Mouse (Mus musculus) midbrain, embryonic 14.5 days (tissue): ENCODE data around the gene Atg16l1. TPM values are rescaled to one million over a fixed set of nuclear protein-coding genes. Genes with fewer than 3 reads are reported as not detected.

Source experiments
- ATAC-seq: fragments of 200-750 bp; cut with Nextera tagmentation; 2 replicates; pipeline ENCODE4 v1.8.0; 2017; ENCODE audit warnings: moderate number of reproducible peaks, moderate library complexity; ENCODE audit not compliant: low FRiP score, low TSS enrichment
- DNase-seq: peaks from one replicate; pipeline ENCODE4 v3.0.0-alpha.2; 2015
- H3K27ac ChIP-seq: fragments of 300-500 bp; sonication (generic); replicated peaks from 2 replicates; pipeline ENCODE4 v1.5.1; 2014; ENCODE audit warnings: mild to moderate bottlenecking, low read depth, low read length, moderate library complexity
- H3K27me3 ChIP-seq: fragments of 300-500 bp; sonication (generic); 2 replicates; pipeline ENCODE4 v1.6.1; 2014; ENCODE audit warnings: low read length, control low read depth, mixed read lengths; ENCODE audit not compliant: control insufficient read depth, insufficient read depth
- H3K36me3 ChIP-seq: fragments of 300-500 bp; sonication (generic); 2 replicates; pipeline ENCODE4 v1.6.1; 2014; ENCODE audit warnings: low read length, control low read depth; ENCODE audit not compliant: control insufficient read depth, insufficient read depth
- H3K4me1 ChIP-seq: fragments of 300-500 bp; sonication (generic); 2 replicates; pipeline ENCODE4 v1.6.1; 2014; ENCODE audit warnings: mild to moderate bottlenecking, antibody characterized with exemption, low read length, control low read depth; ENCODE audit not compliant: control insufficient read depth, insufficient read depth
- H3K4me2 ChIP-seq: fragments of 300-500 bp; sonication (generic); 2 replicates; pipeline ENCODE4 v1.6.1; 2014; ENCODE audit warnings: mild to moderate bottlenecking, low read length, moderate library complexity
- H3K4me3 ChIP-seq: fragments of 300-500 bp; sonication (generic); replicated peaks from 2 replicates; pipeline ENCODE4 v1.5.1; 2014; ENCODE audit warnings: low read depth, low read length
- H3K9ac ChIP-seq: fragments of 300-500 bp; sonication (generic); replicated peaks from 2 replicates; pipeline ENCODE4 v1.6.1; 2014; ENCODE audit warnings: mild to moderate bottlenecking, low read length, moderate library complexity
- H3K9me3 ChIP-seq: fragments of 300-500 bp; sonication (generic); 2 replicates; pipeline ENCODE4 v1.6.1; 2016; ENCODE audit warnings: low read length, control low read depth, mixed read lengths; ENCODE audit not compliant: control insufficient read depth
- WGBS: fragments of 180-500 bp; shearing (Covaris S2); extraction: QIAGEN DNeasy Blood & Tissue Kit; methylation state at CpG from one replicate; pipeline ENCODE4 v1.1.7; 2014; 5-methylcytosine and 5-hydroxymethylcytosine counted together
- polyA plus RNA-seq: library from polyadenylated mRNA; unstranded; fragments of >200 nt; fragmentation: Nextera tagmentation; extraction: Ambion mirVana; gene quantifications from 2 replicates; pipeline ENCODE4 v1.2.1, GENCODE M21; 2014

Gene Atg16l1
- polyA plus RNA-seq, 1 experiment from 2014 or later: 77.2 TPM

DNA sequence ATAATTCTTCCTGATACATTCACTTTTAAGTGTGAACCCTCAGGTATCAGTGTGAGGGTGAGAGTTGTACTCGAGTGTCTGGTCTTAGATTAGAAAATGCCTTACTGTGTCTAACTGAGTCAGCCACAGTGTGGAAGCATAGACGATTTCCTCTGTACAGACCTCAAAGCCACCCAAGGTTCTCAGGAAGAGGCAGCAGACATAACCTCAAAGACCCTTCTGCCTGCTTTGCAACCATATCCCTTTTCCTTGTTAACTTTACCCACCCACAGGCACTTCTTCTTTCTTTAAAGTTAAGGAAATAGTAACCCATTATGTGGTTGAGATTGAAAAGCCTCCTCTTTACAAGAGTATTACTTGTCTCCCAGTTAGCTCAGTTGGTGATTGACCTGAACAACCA, 10.1 kb downstream of the Atg16l1 start:
- no peak for ATAC-seq
- Histone ChIP-seq H3K4me3 (no peak overlapping the region), H3K4me2 (no peak overlapping the region), H3K27ac (no peak overlapping the region), H3K36me3 (peaks cover 94% of the 10 kb centered on the region), H3K4me1 (no peaks in the 10 kb centered on the region), H3K27me3 (no peaks in the 10 kb centered on the region), H3K9ac (no peak overlapping the region), H3K9me3 (no peaks in the 10 kb centered on the region)
- 93% methylated on average over 2 of the region's 2 CpGs for WGBS
- no peak for DNase-seq

DNA sequence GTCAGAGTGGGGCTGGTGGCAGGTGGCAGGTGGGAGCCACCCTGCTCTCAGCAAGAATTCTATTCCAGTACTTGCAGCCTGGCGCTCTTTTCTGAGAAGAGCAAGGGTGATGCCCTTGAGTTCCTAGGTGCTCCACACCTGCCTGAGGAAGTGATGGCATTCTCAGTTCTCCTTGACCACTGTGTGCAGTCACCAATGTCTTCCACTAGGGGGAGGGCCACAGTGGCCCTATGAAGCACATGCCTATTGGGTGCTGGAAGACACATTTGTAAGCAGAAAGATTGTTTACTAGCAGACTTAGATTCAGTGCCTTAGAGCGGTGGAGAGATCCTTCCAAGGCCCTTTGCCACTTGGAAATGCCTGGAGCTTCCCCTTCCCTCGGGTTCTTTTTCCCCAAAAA, 10.6 kb downstream of the Atg16l1 start:
- H3K36me3 ChIP-seq: peaks cover 94% of the 10 kb centered on the region
- no peak for DNase-seq
- H3K27me3 ChIP-seq: no peaks in the 10 kb centered on the region
- H3K27ac ChIP-seq: no peak overlapping the region
- H3K4me1 ChIP-seq: no peaks in the 10 kb centered on the region
- no peak for ATAC-seq
- H3K4me3 ChIP-seq: no peak overlapping the region
- 96% methylated on average over 3 of the region's 3 CpGs for WGBS
- no peak overlapping the region for H3K4me2 ChIP-seq
- no peak overlapping the region for H3K9ac ChIP-seq
- H3K9me3 ChIP-seq: no peaks in the 10 kb centered on the region

DNA sequence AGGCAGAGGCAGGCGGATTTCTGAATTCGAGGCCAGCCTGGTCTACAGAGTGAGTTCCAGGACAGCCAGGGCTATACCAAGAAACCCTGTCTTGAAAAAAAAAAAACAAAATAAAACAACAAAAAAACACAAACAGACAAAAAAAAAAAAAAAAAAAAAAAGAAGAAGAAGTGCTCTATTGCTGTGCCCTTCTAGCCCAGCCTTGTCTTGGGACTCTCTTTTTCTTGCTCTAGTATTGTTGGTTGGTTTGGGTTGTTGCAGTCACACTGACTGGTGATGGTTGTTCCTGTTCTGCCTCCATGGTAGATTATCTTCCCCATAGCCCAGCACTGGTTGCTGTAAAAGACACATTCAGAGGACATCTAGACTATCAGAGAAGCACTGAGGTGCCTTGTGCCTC, 13.6 kb downstream of the Atg16l1 start:
- H3K36me3 ChIP-seq: peaks cover 92% of the 10 kb centered on the region

DNA sequence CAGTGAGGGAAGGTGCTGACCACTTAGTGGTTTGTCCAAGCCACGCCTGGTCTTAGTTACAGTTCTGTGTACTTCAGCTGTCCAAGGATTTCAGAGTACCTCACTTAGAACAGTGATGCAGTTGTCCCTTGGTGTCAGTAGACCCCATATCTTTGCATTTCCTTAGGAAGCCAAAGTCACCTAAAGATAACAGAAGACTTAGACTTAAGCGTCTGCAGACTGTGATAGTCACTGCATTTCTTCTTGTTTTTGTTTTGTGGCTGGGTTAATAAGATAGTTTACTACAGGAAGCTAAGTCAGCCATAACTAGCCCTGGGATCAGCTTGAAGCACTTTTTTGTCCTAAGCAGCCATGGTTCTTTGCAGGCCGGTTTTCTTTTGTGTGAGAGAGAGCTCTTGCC, 14.8 kb downstream of the Atg16l1 start:
- no peak overlapping the region for H3K4me2 ChIP-seq
- H3K4me3 ChIP-seq: no peak overlapping the region
- no peaks in the 10 kb centered on the region for H3K4me1 ChIP-seq
- ATAC-seq (no peak), DNase-seq (no peak)
- 97% methylated on average over 3 of the region's 3 CpGs for WGBS
- H3K9me3 ChIP-seq: no peaks in the 10 kb centered on the region
- H3K36me3 ChIP-seq: peaks cover 92% of the 10 kb centered on the region
- no peaks in the 10 kb centered on the region for H3K27me3 ChIP-seq
- no peak overlapping the region for H3K9ac ChIP-seq
- H3K27ac ChIP-seq: no peak overlapping the region

More for the DNA sequence above, 13.6 kb downstream of the Atg16l1 start:
- Histone ChIP-seq H3K4me2 (no peak overlapping the region), H3K4me1 (no peaks in the 10 kb centered on the region), H3K27ac (no peak overlapping the region), H3K9me3 (no peaks in the 10 kb centered on the region), H3K27me3 (no peaks in the 10 kb centered on the region), H3K4me3 (no peak overlapping the region), H3K9ac (no peak overlapping the region)
- ATAC-seq: no peak
- WGBS: 100% methylated on average over 2 of the region's 2 CpGs
- no peak for DNase-seq

DNA sequence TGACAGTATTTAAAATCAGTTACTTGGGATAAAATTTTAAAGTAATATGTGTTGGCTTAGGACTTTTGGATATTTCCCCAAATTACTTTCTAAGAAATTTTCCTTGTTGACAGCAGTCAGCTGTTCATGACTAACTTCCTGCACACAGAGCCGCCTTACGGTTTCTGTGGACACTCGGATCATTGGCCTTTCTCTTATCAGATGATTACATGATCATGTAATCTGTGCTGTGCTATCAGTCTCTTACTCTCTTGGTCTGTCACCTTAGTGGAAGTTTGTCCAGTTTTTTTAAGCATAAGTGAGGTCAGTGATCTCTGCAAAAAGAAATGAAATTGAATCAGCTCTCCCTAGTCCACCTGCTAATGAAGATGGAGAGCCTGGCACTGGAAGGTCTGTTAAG, 16.1 kb downstream of the Atg16l1 start:
- no peaks in the 10 kb centered on the region for H3K4me1 ChIP-seq
- no peak overlapping the region for H3K4me3 ChIP-seq
- H3K36me3 ChIP-seq: peaks cover 92% of the 10 kb centered on the region
- no peak for ATAC-seq
- H3K27me3 ChIP-seq: no peaks in the 10 kb centered on the region
- no peak overlapping the region for H3K9ac ChIP-seq
- DNase-seq: no peak
- no peak overlapping the region for H3K4me2 ChIP-seq
- no peaks in the 10 kb centered on the region for H3K9me3 ChIP-seq
- no peak overlapping the region for H3K27ac ChIP-seq
- WGBS: 97% methylated on average over 3 of the region's 3 CpGs

DNA sequence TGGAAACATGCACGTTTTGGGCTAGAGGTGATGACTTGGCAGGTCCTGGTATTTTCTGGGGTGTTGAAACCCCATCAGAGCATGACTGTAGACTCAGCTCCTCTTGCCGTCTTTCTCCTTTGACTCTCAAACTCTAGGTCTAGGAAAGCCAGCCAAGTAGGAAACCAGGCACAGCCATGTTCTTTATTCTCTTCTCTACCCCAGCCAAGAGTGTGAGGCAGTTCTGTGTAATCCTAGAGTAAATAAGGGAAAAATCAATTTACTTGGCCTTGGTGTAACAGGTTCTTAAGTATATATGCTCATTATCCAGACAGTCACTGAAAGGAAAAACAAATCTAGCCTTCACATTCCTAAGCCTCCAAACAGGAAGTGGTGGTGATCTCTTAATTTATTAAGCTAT, 17.7 kb downstream of the Atg16l1 start:
- Histone ChIP-seq H3K9me3 (no peaks in the 10 kb centered on the region), H3K27ac (no peak overlapping the region), H3K4me1 (no peaks in the 10 kb centered on the region), H3K9ac (no peak overlapping the region), H3K36me3 (peaks cover 91% of the 10 kb centered on the region), H3K27me3 (no peaks in the 10 kb centered on the region), H3K4me3 (no peak overlapping the region), H3K4me2 (no peak overlapping the region)
- 92% methylated on average over 2 of the region's 2 CpGs for WGBS
- DNase-seq: no peak
- no peak for ATAC-seq

DNA sequence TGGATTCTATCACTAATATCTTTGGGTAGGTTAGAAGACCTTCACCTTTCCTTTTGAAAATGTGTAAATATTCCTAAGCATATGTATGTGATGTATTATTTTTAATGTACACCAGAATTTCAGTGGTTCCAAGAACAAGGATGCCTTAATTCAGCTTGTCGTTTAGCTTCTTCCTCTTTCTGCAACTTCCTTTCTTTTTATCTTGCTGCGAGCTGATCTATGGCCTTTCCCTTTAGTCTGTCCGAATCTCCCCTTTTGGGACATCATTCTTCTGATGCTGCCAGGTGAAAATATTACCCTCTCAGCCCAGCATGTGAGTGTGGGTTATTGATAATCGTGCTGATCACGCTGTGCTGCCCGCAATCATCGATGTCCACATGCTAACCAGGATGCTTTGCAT, 19.2 kb downstream of the Atg16l1 start:
- H3K9me3 ChIP-seq: no peaks in the 10 kb centered on the region
- no peak for DNase-seq
- H3K9ac ChIP-seq: no peak overlapping the region
- H3K27me3 ChIP-seq: no peaks in the 10 kb centered on the region
- H3K4me1 ChIP-seq: no peaks in the 10 kb centered on the region
- H3K27ac ChIP-seq: no peak overlapping the region
- 97% methylated on average over 7 of the region's 7 CpGs for WGBS
- no peak overlapping the region for H3K4me2 ChIP-seq
- no peak for ATAC-seq
- peaks cover 93% of the 10 kb centered on the region for H3K36me3 ChIP-seq
- no peak overlapping the region for H3K4me3 ChIP-seq

DNA sequence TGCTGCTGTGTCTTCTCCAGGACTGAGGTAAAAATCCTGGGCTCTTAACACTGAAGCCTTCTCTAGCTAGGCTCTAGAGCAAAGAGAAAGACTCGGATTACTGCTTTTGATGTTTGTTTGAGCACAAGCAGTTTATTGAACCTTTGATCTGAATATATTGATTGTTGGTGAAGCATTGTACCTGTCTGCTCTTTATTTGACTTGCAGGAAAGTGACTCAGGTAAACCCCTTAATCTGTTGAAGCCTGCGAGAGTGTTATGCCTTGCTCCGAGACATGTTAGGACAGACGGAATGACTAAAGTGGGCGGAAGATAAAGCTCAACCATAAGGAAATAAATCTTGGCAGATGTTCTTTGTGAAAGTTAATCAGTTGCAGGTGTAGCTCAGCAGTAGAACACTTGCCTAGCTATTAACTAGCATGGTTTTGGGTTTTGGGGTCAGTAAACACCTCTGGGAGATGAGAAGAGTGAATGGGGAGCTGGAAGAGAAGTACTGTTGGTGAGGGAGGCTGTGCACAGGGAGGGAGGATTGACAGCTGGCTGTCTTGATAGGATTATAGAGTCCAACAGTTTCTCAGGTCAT, 23.6 kb downstream of the Atg16l1 start:
- 94% methylated on average over 5 of the region's 5 CpGs for WGBS
- no peaks in the 10 kb centered on the region for H3K9me3 ChIP-seq
- no peaks in the 10 kb centered on the region for H3K4me1 ChIP-seq
- peaks cover 98% of the 10 kb centered on the region for H3K36me3 ChIP-seq
- H3K27ac ChIP-seq: no peak overlapping the region
- no peak for DNase-seq
- H3K4me3 ChIP-seq: no peak overlapping the region
- H3K4me2 ChIP-seq: no peak overlapping the region
- H3K27me3 ChIP-seq: no peaks in the 10 kb centered on the region
- ATAC-seq: no peak
- no peak overlapping the region for H3K9ac ChIP-seq

DNA sequence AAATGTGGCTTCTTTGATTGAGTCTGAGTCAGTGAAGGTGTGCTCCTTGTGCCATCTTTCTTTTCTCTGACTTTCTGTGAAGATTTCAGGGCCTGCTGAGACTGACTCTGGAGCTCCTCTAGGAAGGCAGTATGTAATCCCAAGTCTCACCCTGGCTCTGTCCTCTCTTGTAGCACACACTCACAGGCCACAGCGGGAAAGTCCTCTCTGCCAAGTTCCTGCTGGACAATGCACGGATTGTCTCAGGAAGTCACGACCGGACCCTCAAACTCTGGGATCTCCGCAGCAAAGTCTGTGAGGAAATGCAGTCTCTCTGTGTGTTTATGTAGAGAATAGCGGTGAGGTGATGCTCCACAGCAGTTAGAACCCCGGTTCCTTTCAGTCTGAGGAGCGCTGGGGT, 30.0 kb downstream of the Atg16l1 start:
- ATAC-seq (no peak), DNase-seq (no peak)
- 96% methylated on average over 8 of the region's 8 CpGs for WGBS
- Histone ChIP-seq H3K27me3 (no peaks in the 10 kb centered on the region), H3K4me1 (no peaks in the 10 kb centered on the region), H3K4me2 (no peak overlapping the region), H3K9me3 (no peaks in the 10 kb centered on the region), H3K27ac (no peak overlapping the region), H3K36me3 (peaks cover 87% of the 10 kb centered on the region), H3K4me3 (no peak overlapping the region), H3K9ac (no peak overlapping the region)
